Mouse (Mus musculus) neural tube, embryonic 10.5 days (tissue): ENCODE measurements around the gene Hoxc6.
A peak's percentile ranks its signal among the peaks of the same experiment; 100 is the strongest.

Experiments
- DNase-seq: peaks from one replicate; pipeline ENCODE4 v3.0.0-alpha.2; 2017; ENCODE audit warnings: low spot score; ENCODE audit errors: extremely low spot score

Hoxc6 gene

GRCm38 (mm10) chr15:102990461-102991397 lies 7.3 kb upstream of the Hoxc6 start, which contains the start of gene Hoxc8:
TSS of gene Hoxc8 (plus strand) at chr15:102990607.
- peak; percentile 80 for DNase-seq

- no peak for DNase-seq
Observed at GRCm38 (mm10) chr15:102991782-102992181, 6.3 kb upstream of the Hoxc6 start.

GRCm38 (mm10) chr15:102992206-102992605 lies 5.9 kb upstream of the Hoxc6 start:
- DNase-seq = no peak

- no peak for DNase-seq
Observed at GRCm38 (mm10) chr15:102992863-102993262, 5.2 kb upstream of the Hoxc6 start.

- DNase-seq = no peak
Observed at GRCm38 (mm10) chr15:102996548-102996947, 1.5 kb upstream of the Hoxc6 start.

- peak; percentile 64 for DNase-seq
Observed at GRCm38 (mm10) chr15:102997431-102997830, 626 bp upstream of the Hoxc6 start.

GRCm38 (mm10) chr15:102998608-102999182 lies 638 bp downstream of the Hoxc6 start:
- DNase-seq = peak; percentile 67

- peak; percentile 88 for DNase-seq
Observed at GRCm38 (mm10) chr15:102999183-102999831, 1.2 kb downstream of the Hoxc6 start.

GRCm38 (mm10) chr15:102999955-103000354 lies 1.9 kb downstream of the Hoxc6 start:
- no peak for DNase-seq

GRCm38 (mm10) chr15:103000501-103000901 lies 2.4 kb downstream of the Hoxc6 start:
- peak; percentile 77 for DNase-seq

GRCm38 (mm10) chr15:103001370-103001769 lies 3.3 kb downstream of the Hoxc6 start:
- no peak for DNase-seq

GRCm38 (mm10) chr15:103002156-103002555 lies 4.1 kb downstream of the Hoxc6 start:
- DNase-seq = no peak

GRCm38 (mm10) chr15:103002821-103003448 lies 4.9 kb downstream of the Hoxc6 start:
- DNase-seq = no peak

GRCm38 (mm10) chr15:103005308-103005707 lies 7.3 kb downstream of the Hoxc6 start:
- DNase-seq = peak; percentile 77

- DNase-seq = no peak
Observed at GRCm38 (mm10) chr15:103005797-103006196, 7.7 kb downstream of the Hoxc6 start.

- no peak for DNase-seq
Observed at GRCm38 (mm10) chr15:103006326-103006725, 8.3 kb downstream of the Hoxc6 start.

- no peak for DNase-seq
Observed at GRCm38 (mm10) chr15:103009265-103010111, 11.4 kb downstream of the Hoxc6 start.

GRCm38 (mm10) chr15:103010112-103010846 lies 12.2 kb downstream of the Hoxc6 start:
- DNase-seq = no peak

- peak; percentile 77 for DNase-seq
Observed at GRCm38 (mm10) chr15:103010847-103011555, 12.9 kb downstream of the Hoxc6 start.
